Mouse (Mus musculus): Measurements from ENCODE around the gene Lum. TPM values are rescaled to one million over a fixed set of nuclear protein-coding genes. Genes with fewer than 3 reads are reported as not detected.

Lum gene
- polyA plus RNA-seq, 1 experiment from 2014 or later = 584 TPM

DNA sequence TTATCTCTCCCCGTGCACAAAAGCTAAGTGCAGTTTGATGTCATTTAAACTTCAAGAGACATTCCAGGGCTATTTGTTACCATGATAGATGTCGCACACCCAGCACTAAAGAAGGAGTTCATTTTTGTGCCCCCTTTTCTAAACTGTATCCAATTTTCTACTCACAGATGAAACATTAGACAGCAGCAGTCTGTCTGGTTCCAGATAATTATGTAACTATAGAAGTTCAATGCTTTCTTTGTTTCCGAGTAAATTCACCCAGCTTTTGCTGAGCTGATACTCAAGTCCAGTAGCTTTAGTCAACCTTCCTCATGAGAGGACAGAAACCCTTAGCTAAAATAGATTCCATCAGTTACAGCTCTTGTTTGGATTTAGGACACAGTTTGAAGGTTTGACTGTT is 19.2 kb downstream of the Lum start:
- H3K4me1 ChIP-seq (ENCODE audit: control insufficient read depth, insufficient read depth, low read length) = peaks cover 7% of the 10 kb centered on the region
- peak overlapping the region; percentile 39; the same call in 1 of the 2 replicates for H3K27ac ChIP-seq (replicated peaks; ENCODE audit: low read depth, low read length)
- no peak overlapping the region for H3K9ac ChIP-seq (ENCODE audit: low read depth, low read length)
- DNase-seq (ENCODE audit: low spot score) = peak; percentile 65
- peak; percentile 30; the same call in 1 of the 2 replicates for ATAC-seq (ENCODE audit: low read depth)
- no peak overlapping the region for H3K4me2 ChIP-seq (ENCODE audit: low read depth, low read length)
- no peaks in the 10 kb centered on the region for H3K27me3 ChIP-seq (replicated peaks; ENCODE audit: control insufficient read depth, insufficient read depth, low read length)
- 16% methylated on average over 3 of the region's 3 CpGs for WGBS
- no peaks in the 10 kb centered on the region for H3K36me3 ChIP-seq (ENCODE audit: control insufficient read depth, insufficient read depth, low read length)
- no peak overlapping the region for H3K4me3 ChIP-seq (ENCODE audit: low read depth, low read length)
- H3K9me3 ChIP-seq (ENCODE audit: control insufficient read depth, low read length) = no peaks in the 10 kb centered on the region

DNA sequence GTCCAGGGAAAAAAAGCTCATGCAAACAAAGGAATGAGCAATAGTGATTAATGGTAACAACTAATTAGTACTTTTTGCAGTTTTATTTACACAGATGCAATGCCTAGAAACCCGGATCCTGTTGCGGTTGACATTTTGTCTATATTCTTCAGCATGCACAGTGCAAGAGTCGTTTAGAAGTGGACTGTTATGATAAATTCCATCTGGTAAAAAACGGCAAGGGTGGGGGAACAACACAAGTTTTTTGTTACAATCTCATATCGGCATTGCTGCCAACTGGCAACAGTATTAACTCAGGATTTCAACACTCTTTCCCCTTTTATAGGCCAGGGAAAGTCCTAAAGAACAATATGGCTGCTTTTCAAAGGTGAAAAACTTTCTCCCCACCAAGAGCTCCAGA is 22.2 kb downstream of the Lum start:
- no peak overlapping the region for H3K4me3 ChIP-seq (ENCODE audit: low read depth, low read length)
- H3K9ac ChIP-seq (ENCODE audit: low read depth, low read length) = no peak overlapping the region
- H3K27ac ChIP-seq (replicated peaks; ENCODE audit: low read depth, low read length) = 0 out of 2 replicates have a peak overlapping the region, but pooled peaks have one; percentile 36
- no peak overlapping the region for H3K4me2 ChIP-seq (ENCODE audit: low read depth, low read length)
- H3K36me3 ChIP-seq (ENCODE audit: control insufficient read depth, insufficient read depth, low read length) = no peaks in the 10 kb centered on the region
- no peaks in the 10 kb centered on the region for H3K27me3 ChIP-seq (replicated peaks; ENCODE audit: control insufficient read depth, insufficient read depth, low read length)
- ATAC-seq (ENCODE audit: low read depth) (no peak), DNase-seq (ENCODE audit: low spot score) (peak; percentile 81)
- H3K9me3 ChIP-seq (ENCODE audit: control insufficient read depth, low read length) = no peaks in the 10 kb centered on the region
- peaks cover 16% of the 10 kb centered on the region for H3K4me1 ChIP-seq (ENCODE audit: control insufficient read depth, insufficient read depth, low read length)
- 56% methylated on average over 5 of the region's 5 CpGs for WGBS

DNA sequence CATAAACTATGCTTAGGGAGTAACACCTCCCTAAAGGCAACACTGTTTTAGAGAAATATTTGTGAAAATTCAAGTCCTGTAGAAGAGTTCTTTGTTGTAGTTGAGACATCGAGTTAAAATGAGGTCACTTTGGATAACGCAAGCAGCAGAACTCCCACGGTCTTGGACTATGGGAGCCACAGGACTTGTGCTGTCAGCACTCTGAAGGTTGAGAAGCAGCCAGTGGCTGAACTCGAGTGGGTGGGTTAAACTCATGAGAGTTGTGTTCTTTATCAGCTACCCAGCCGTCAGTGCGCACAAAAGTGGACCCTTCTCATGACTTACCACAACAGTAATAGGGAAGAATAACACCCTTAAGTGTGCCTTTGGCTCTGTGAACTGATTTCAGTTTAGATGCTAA is 24.6 kb downstream of the Lum start:
- Histone ChIP-seq H3K27ac (replicated peaks; ENCODE audit: low read depth, low read length) (peak overlapping the region; percentile 67; the same call in 1 of the 2 replicates), H3K4me3 (ENCODE audit: low read depth, low read length) (no peak overlapping the region), H3K9ac (ENCODE audit: low read depth, low read length) (no peak overlapping the region), H3K36me3 (ENCODE audit: control insufficient read depth, insufficient read depth, low read length) (no peaks in the 10 kb centered on the region), H3K4me1 (ENCODE audit: control insufficient read depth, insufficient read depth, low read length) (peaks cover 11% of the 10 kb centered on the region), H3K27me3 (replicated peaks; ENCODE audit: control insufficient read depth, insufficient read depth, low read length) (no peaks in the 10 kb centered on the region), H3K9me3 (ENCODE audit: control insufficient read depth, low read length) (no peaks in the 10 kb centered on the region), H3K4me2 (ENCODE audit: low read depth, low read length) (no peak overlapping the region)
- DNase-seq (ENCODE audit: low spot score) (no peak), ATAC-seq (ENCODE audit: low read depth) (no peak)
- WGBS = 74% methylated on average over 6 of the region's 6 CpGs

DNA sequence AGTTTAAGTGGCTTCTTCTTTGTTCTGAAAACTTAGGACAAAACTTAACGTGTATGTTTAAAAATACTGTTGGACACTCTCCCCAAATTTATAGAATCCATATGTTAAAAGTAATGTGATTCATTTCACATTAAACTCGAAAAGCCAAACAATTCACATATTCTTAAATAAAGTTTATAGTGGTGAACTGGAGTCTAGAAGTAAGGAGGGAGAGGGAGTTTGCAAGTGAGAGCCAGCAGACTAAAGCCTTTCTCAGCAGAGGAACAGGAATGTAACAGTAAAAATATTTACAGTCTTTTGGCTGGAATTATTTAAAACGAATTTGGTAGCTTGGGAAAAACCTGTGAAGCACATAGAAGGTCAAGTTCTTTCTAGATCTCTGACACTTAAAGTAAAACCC is 26.1 kb downstream of the Lum start:
- Histone ChIP-seq H3K4me3 (ENCODE audit: low read depth, low read length) (no peak overlapping the region), H3K9me3 (ENCODE audit: control insufficient read depth, low read length) (no peaks in the 10 kb centered on the region), H3K9ac (ENCODE audit: low read depth, low read length) (no peak overlapping the region), H3K36me3 (ENCODE audit: control insufficient read depth, insufficient read depth, low read length) (no peaks in the 10 kb centered on the region), H3K27me3 (replicated peaks; ENCODE audit: control insufficient read depth, insufficient read depth, low read length) (no peaks in the 10 kb centered on the region), H3K4me2 (ENCODE audit: low read depth, low read length) (no peak overlapping the region), H3K27ac (replicated peaks; ENCODE audit: low read depth, low read length) (peak overlapping the region; percentile 67), H3K4me1 (ENCODE audit: control insufficient read depth, insufficient read depth, low read length) (peaks cover 9% of the 10 kb centered on the region)
- DNase-seq (ENCODE audit: low spot score) (peak; percentile 42), ATAC-seq (ENCODE audit: low read depth) (no peak)
- WGBS = 22% methylated on average over 3 of the region's 3 CpGs

DNA sequence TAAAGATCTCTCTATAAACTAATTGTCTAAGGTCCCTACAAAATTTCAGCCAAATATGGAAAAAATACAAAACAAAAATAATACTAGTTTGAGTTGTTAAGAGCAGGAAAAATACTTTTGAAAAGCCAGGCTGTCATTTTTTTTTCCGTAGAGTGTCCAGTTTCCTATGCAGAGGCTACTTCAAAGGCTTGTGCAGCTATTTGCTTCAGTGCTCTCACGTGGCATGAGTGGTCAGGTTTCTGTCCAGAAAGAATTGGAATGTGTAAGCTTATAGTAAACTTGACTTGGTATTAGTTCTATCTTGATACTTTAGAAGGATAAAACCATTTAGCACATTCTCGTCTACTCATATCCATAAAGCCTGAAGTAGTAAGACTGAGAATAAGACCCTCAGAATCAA is 26.8 kb downstream of the Lum start:
- peak overlapping the region; percentile 67 for H3K27ac ChIP-seq (replicated peaks; ENCODE audit: low read depth, low read length)
- WGBS = 38% methylated on average over 3 of the region's 3 CpGs

DNA sequence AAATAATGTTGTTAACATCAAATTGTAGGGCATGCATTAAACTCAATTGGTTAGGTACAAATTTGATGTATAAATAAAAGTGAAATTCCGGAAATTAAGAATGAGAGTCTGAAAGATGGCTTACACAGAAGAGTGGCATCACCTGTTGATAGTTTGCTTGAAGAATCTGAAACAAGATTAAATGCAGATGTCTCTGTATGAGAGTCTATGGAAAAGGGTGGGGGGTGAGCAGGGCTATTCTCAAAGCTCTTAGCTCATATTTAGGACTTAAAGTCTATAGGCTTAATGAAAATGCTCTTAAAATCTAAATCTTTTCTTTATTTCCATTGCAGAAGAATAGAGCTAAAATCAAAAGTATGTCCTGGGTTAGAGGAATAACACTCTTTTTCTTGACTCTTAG is 30.8 kb downstream of the Lum start:
- Histone ChIP-seq H3K4me3 (ENCODE audit: low read depth, low read length) (no peak overlapping the region), H3K9me3 (ENCODE audit: control insufficient read depth, low read length) (no peaks in the 10 kb centered on the region), H3K4me1 (ENCODE audit: control insufficient read depth, insufficient read depth, low read length) (peaks cover 9% of the 10 kb centered on the region), H3K9ac (ENCODE audit: low read depth, low read length) (no peak overlapping the region), H3K27me3 (replicated peaks; ENCODE audit: control insufficient read depth, insufficient read depth, low read length) (no peaks in the 10 kb centered on the region), H3K4me2 (ENCODE audit: low read depth, low read length) (no peak overlapping the region), H3K27ac (replicated peaks; ENCODE audit: low read depth, low read length) (peak overlapping the region; percentile 63; the same call in 1 of the 2 replicates), H3K36me3 (ENCODE audit: control insufficient read depth, insufficient read depth, low read length) (no peaks in the 10 kb centered on the region)
- DNase-seq (ENCODE audit: low spot score) (peak; percentile 60), ATAC-seq (ENCODE audit: low read depth) (no peak)
- WGBS = 45% methylated on average over 1 of the region's 1 CpGs

More for the DNA sequence above, 26.8 kb downstream of the Lum start:
- peaks cover 9% of the 10 kb centered on the region for H3K4me1 ChIP-seq (ENCODE audit: control insufficient read depth, insufficient read depth, low read length)
- H3K4me3 ChIP-seq (ENCODE audit: low read depth, low read length) = no peak overlapping the region
- DNase-seq (ENCODE audit: low spot score) = peak; percentile 40
- no peak for ATAC-seq (ENCODE audit: low read depth)
- H3K4me2 ChIP-seq (ENCODE audit: low read depth, low read length) = no peak overlapping the region
- H3K9ac ChIP-seq (ENCODE audit: low read depth, low read length) = no peak overlapping the region
- no peaks in the 10 kb centered on the region for H3K27me3 ChIP-seq (replicated peaks; ENCODE audit: control insufficient read depth, insufficient read depth, low read length)
- H3K9me3 ChIP-seq (ENCODE audit: control insufficient read depth, low read length) = no peaks in the 10 kb centered on the region
- H3K36me3 ChIP-seq (ENCODE audit: control insufficient read depth, insufficient read depth, low read length) = no peaks in the 10 kb centered on the region

DNA sequence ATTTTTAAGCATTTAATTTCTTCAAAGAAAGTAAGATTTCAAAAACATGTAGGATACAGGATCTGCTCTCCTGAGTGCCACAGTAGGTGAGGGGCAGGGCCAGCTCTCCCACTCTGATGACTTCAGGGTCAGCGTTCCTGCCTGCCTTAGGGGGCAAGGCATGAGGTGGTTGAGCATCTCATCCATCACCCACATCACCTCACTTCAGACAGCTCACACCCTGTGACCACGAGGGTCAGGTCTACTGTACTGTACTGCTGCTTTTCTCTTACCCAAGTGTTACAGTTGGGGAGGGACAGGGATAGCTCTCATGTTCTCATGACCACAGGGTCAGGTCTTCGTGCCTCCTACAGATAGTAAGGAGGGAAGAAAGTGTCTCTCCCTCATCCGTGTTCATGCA is 36.8 kb downstream of the Lum start:
- 78% methylated on average over 4 of the region's 4 CpGs for WGBS
- DNase-seq (ENCODE audit: low spot score) = no peak
- no peaks in the 10 kb centered on the region for H3K36me3 ChIP-seq (ENCODE audit: control insufficient read depth, insufficient read depth, low read length)
- no peak overlapping the region for H3K4me3 ChIP-seq (ENCODE audit: low read depth, low read length)
- no peak overlapping the region for H3K4me2 ChIP-seq (ENCODE audit: low read depth, low read length)
- no peak overlapping the region for H3K9ac ChIP-seq (ENCODE audit: low read depth, low read length)
- H3K4me1 ChIP-seq (ENCODE audit: control insufficient read depth, insufficient read depth, low read length) = no peaks in the 10 kb centered on the region
- no peak for ATAC-seq (ENCODE audit: low read depth)
- no peaks in the 10 kb centered on the region for H3K9me3 ChIP-seq (ENCODE audit: control insufficient read depth, low read length)
- H3K27me3 ChIP-seq (replicated peaks; ENCODE audit: control insufficient read depth, insufficient read depth, low read length) = no peaks in the 10 kb centered on the region
- no peak overlapping the region for H3K27ac ChIP-seq (replicated peaks; ENCODE audit: low read depth, low read length)

DNA sequence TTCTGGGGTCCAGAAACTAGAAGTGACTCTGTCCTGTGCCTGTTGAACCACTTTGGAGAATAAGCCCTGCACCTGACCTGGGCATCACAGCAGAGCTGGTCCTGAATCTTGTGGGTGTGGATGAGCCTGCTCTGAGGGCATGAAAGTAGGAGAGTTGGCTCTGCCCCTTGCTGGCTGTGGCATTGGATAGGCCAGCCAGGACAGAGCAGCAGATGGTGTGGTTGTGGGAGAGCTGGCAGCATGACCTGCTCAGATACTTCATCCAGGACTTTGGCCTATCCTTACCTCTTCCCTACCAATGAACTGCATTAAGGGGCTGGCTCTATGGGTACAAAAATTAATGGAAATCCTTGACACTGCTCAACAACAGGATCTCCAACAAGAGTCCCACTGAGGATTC is 38.3 kb downstream of the Lum start:
- Histone ChIP-seq H3K27ac (replicated peaks; ENCODE audit: low read depth, low read length) (no peak overlapping the region), H3K27me3 (replicated peaks; ENCODE audit: control insufficient read depth, insufficient read depth, low read length) (no peaks in the 10 kb centered on the region), H3K9ac (ENCODE audit: low read depth, low read length) (no peak overlapping the region), H3K4me3 (ENCODE audit: low read depth, low read length) (no peak overlapping the region), H3K4me1 (ENCODE audit: control insufficient read depth, insufficient read depth, low read length) (peaks cover under 1% of the 10 kb centered on the region; the same call in 1 of the 2 replicates), H3K36me3 (ENCODE audit: control insufficient read depth, insufficient read depth, low read length) (no peaks in the 10 kb centered on the region), H3K9me3 (ENCODE audit: control insufficient read depth, low read length) (no peaks in the 10 kb centered on the region), H3K4me2 (ENCODE audit: low read depth, low read length) (no peak overlapping the region)
- ATAC-seq (ENCODE audit: low read depth) = no peak
- DNase-seq (ENCODE audit: low spot score) = no peak

DNA sequence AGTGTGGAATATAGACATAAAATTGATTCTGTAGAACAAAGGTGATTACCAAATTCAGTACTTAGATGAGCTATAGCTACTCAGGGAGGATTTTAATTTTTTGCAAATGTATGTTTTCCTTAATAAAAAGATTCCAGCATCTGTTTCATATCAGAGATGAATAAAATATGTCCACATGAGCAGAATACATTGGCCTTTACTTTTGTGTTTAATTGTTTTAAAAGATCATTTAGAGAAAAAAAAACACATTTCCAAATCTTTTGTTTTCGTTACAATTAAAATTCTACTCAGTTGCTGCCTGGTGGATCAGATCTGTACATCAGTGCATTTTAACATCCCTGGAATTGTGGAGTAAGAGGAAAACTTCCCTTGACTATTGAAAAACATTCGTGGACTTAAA is 41.7 kb downstream of the Lum start, which contains the start of gene Kera:
Kera (plus strand) TSS at position 301 of the 400 bp plus-strand sequence.
- WGBS = 50% methylated on average over 2 of the region's 2 CpGs
- Histone ChIP-seq H3K9me3 (ENCODE audit: control insufficient read depth, low read length) (no peaks in the 10 kb centered on the region), H3K4me3 (ENCODE audit: low read depth, low read length) (no peak within 1 kb of the TSS), H3K36me3 (ENCODE audit: control insufficient read depth, insufficient read depth, low read length) (no peaks in the 10 kb centered on the region), H3K4me1 (ENCODE audit: control insufficient read depth, insufficient read depth, low read length) (peaks cover 8% of the 10 kb centered on the region; the same call in 1 of the 2 replicates), H3K4me2 (ENCODE audit: low read depth, low read length) (no peak within 1 kb of the TSS), H3K27me3 (replicated peaks; ENCODE audit: control insufficient read depth, insufficient read depth, low read length) (no peaks in the 10 kb centered on the region), H3K27ac (replicated peaks; ENCODE audit: low read depth, low read length) (peak within 1 kb of the TSS; percentile 48; the same call in 1 of the 2 replicates), H3K9ac (ENCODE audit: low read depth, low read length) (no peak within 1 kb of the TSS)
- no peak for DNase-seq (ENCODE audit: low spot score)
- no peak for ATAC-seq (ENCODE audit: low read depth)
